Mouse (Mus musculus) left cerebral cortex, adult 2 months (tissue): Measurements from ENCODE around the gene Brpf3. TPM values are rescaled to one million over a fixed set of nuclear protein-coding genes. Genes with fewer than 3 reads are reported as not detected.
"Not testable (repeated sequence)": the region's sequence is repeated elsewhere in the genome, so short reads cannot be mapped to it uniquely, and the experiment has no call there.

ENCODE experiments used
- DNase-seq, 2 experiments: peaks; one replicate each; pipeline ENCODE4 v3.0.0; 2021 to 2022; ENCODE audit warnings: low spot score in 2 of 2, mixed read lengths in 1 of 2; ENCODE audit errors: extremely low spot score in 1 of 2
- H3K27ac ChIP-seq: fragments of 200-600 bp; 2 replicates; pipeline ENCODE4 v1.8.1; 2022
- H3K4me3 ChIP-seq: fragments of 200-600 bp; 2 replicates; pipeline ENCODE4 v1.8.1; 2022
- CTCF ChIP-seq: fragments of 200-600 bp; IDR thresholded peaks from 2 replicates; pipeline ENCODE4 v1.8.1; 2022; ENCODE audit warnings: antibody characterized with exemption, mild to moderate bottlenecking, moderate library complexity
- intact Hi-C: fragments of 180-260 bp; cut with DNase I; formaldehyde crosslinking; loops from one replicate; pipeline ENCODE4 v1.15.1; 2025
- total RNA-seq, 2 experiments: library from RNA; stranded (reverse); gene quantifications; 2 replicates each; pipeline ENCODE4 v1.2.3; 2021

Brpf3 gene
- total RNA-seq, 2 experiments from 2014 or later = 49.1 to 49.5 TPM

DNA sequence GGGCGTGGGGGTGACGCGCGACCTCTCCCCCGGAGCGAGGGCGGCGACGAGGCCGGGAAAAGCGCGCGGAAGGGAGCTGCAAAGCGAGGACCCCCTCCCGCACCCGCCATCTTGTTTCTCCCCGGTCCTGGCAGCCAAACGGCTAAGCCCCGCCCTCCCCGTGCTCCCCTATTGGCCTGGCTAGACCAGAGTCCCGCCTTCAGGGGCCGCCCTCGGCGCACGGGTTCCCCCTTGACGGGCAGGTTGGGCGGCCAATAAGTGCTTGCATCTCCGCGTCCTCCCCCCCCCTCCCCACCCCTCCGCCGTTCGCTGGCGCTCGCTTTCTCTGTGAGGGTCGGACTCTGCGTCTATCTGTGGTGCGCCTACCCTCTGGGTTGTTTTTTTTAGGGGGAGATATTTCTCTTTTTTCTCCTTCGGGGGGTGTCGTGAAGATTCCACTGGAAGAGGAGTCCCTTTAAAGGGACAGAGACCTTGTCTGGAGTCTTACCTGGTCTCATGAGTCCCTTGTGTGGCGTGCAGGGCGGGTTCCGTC, 650 bp downstream of the Brpf3 start:
- Histone ChIP-seq H3K4me3 (peak overlapping the region; percentile 70), H3K27ac (peak overlapping the region; percentile 97)
- DNase-seq = peak; percentile 98
- intact Hi-C loops = loop anchor here (2.0 kb wide), 3 partner anchors 39 to 111 kb away; partner anchors contain the start of genes Mapk14 and Slc26a8
- TF ChIP-seq CTCF = no peak

DNA sequence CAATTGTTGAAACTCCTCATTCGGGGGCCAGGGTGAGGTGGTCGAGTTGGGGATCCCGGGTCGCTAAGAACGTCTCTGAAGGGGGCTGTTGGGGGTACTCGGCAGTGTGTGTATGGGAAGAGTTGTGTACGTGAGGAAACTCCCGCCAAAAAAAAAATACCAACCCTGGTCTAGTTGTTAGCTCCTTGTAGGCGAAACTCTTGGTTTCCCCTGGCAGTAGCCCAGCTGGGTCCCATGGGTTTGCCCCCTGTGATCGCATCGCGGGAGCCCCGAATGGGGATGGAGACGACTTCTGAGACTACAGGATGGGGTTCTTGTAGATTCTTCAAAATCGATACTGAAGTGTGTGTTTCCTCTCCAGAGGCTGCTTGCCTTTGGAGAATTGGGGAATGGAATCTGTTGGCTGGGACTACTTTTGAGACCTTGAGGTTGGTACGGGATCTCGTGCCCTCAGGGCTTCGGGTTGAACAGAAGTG, 1.2 kb downstream of the Brpf3 start:
- no peak for TF ChIP-seq CTCF
- intact Hi-C loops = no loop called here
- Histone ChIP-seq H3K27ac (peak overlapping the region; percentile 66; the same call in 1 of the 2 replicates), H3K4me3 (peak overlapping the region; percentile 70)
- DNase-seq = peak in 1 of 2 experiments; percentile 24

DNA sequence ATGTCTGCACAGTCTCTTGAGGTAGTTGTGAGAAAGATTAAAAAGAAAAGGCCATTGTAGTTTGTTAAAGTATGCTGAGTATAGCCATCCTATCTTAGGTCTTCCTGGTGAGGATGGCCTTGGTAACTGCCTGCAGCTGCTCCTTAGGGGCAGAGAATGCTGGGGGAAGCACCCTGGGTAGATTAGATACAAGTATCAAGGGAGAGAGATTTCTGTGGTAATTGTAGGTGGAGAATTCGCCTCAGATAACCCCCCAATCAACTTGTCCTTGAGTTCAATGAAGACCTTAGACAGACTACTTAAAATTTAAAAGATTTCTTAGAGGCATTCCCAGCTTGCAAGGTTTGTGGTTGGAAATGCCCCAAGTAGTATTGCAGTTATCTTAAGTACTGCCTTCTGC, 2.4 kb downstream of the Brpf3 start:
- intact Hi-C loops = no loop called here
- Histone ChIP-seq H3K27ac (no peak overlapping the region), H3K4me3 (no peak overlapping the region)
- DNase-seq = no peak
- TF ChIP-seq CTCF = no peak

DNA sequence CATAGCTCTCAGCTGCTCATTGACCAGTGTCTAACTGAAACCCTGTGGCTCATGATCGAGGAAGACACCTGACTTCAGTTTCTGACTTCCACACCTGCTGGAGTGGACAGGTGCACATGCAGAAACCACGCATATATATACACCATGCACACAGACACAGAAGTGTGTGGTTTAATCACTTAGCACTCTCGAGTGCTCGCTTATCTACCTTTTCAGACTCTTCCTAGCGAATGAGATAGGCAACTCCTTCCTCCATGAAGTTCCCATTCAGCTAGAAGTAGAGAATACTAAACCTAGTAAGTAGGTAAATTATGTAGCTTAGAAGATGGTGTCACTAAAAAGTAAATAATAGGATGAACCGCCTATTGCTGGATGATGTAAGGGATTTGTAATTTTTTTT, 4.1 kb downstream of the Brpf3 start:
- no peak for TF ChIP-seq CTCF
- Histone ChIP-seq H3K4me3 (no peak overlapping the region), H3K27ac (no peak overlapping the region)
- intact Hi-C loops = no loop called here
- no peak for DNase-seq

DNA sequence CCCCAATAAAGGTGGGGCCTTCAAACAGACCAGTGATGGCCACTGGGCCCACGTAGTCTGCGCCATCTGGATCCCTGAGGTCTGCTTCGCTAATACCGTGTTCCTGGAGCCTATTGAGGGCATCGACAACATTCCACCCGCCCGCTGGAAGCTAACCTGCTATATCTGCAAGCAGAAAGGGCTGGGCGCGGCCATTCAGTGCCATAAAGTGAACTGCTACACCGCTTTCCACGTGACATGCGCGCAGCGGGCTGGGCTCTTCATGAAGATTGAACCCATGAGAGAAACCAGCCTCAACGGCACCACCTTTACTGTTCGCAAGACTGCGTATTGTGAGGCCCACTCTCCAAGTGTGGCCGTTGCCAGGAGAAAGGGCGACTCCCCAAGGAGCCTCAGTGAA, 5.9 kb downstream of the Brpf3 start:
- H3K27ac ChIP-seq = no peak overlapping the region
- TF ChIP-seq CTCF = no peak
- no peak for DNase-seq
- H3K4me3 ChIP-seq = no peak overlapping the region
- intact Hi-C loops = no loop called here

DNA sequence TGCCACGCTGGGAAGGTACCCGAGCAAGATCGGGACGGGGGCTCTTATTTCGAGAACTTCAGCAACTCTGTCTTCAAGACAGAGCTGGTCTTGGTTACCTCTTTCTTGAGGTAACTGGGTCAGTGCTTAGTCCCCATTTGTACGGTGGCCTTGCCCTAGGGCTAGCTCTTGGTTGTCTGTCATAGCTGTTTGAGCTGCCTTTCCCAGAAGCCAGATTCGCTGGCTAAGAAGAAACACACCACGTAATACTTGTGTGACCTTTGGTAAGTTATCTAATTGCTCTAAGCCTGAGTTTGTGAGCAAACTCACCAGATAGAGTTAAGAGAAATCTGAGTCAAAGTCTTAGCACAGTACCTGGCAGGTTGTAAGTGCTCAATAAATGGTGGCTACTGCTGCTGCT, 7.8 kb downstream of the Brpf3 start:
- intact Hi-C loops = no loop called here
- no peak for DNase-seq
- TF ChIP-seq CTCF = no peak

GRCm38 (mm10) chr17:28809175-28809831, 8.4 kb downstream of the Brpf3 start:
- intact Hi-C loops = no loop called here
- no peak overlapping the region for H3K27ac ChIP-seq
- H3K4me3 ChIP-seq = no peak overlapping the region
- DNase-seq = no peak
- no peak for TF ChIP-seq CTCF

More for the DNA sequence above, 7.8 kb downstream of the Brpf3 start:
- Histone ChIP-seq H3K4me3 (no peak overlapping the region), H3K27ac (no peak overlapping the region)

GRCm38 (mm10) chr17:28812345-28812744, 11.5 kb downstream of the Brpf3 start:
- Histone ChIP-seq H3K4me3 (no peak overlapping the region), H3K27ac (no peak overlapping the region)
- intact Hi-C loops = no loop called here
- no peak for TF ChIP-seq CTCF
- DNase-seq = no peak

GRCm38 (mm10) chr17:28814529-28815097, 13.7 kb downstream of the Brpf3 start:
- intact Hi-C loops = no loop called here
- H3K27ac ChIP-seq = no peak overlapping the region
- DNase-seq = no peak
- no peak overlapping the region for H3K4me3 ChIP-seq
- TF ChIP-seq CTCF = no peak

DNA sequence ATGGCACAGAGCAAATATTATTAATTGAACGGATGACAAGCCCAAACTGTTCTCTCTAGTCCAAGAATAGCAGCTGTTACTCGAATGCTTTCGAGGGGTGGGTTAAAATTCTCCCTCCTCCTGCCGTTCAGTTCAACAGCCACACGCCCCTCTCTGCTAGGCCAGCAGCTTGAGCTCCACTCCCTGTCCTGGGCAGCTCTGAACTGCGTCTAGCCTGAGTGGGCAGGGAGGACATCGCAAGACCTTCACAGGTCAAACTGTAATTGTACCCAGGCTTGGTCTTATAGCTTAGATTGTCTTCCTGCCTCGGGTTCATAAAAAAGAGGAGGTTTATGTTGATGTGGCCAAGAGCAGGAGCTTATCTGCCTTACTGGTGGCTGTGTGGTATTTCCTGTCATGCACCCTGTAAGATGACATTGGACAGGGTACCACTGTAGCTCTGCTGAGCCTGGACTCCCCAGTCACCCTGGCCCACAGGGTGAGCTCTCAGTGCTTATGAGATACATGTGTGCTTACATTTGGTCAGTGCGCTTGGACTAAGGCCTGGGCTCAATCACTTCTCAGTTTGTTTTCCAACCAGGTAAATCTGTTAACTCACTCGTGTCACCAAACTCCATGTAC, 14.6 kb downstream of the Brpf3 start:
- DNase-seq = no peak
- intact Hi-C loops = no loop called here
- no peak for TF ChIP-seq CTCF
- no peak overlapping the region for H3K4me3 ChIP-seq
- H3K27ac ChIP-seq = no peak overlapping the region

DNA sequence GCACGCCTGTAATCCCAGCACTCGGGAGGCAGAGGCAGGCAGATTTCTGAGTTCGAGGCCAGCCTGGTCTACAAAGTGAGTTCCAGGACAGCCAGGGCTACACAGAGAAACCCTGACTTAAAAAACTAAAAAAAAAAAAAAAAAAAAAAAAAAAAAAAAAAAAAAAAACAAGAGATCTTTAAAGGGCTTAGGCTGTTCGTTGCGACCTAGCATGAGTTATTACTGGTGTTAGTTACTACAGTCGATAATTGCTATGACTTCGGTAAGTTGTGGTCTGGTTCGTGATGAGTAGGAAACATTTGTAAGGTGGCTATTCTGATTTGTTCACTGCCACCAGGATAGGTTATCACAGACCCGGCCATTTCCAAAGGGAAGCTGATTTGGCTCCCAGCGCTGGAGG, 15.4 kb downstream of the Brpf3 start:
- H3K27ac ChIP-seq, intact Hi-C loops, DNase-seq, H3K4me3 ChIP-seq: not testable (repeated sequence)
